Comparison of ENCODE assay signal across 9 mouse cellular contexts in genomic region chr8:80868801-80869323, GRCm38 (mm10). TPM values are rescaled to one million over a fixed set of nuclear protein-coding genes. Genes with fewer than 3 reads are reported as not detected.
DNase-seq lines count a peak whose midpoint lies in the region; ATAC-seq and TF ChIP-seq lines count a peak whose summit lies in the region.
"Had no signal": no experiment of that assay in that cellular context is flagged by ENCODE, and none has a peak within 500 bp of the region (broad histone marks: within the 10 kb centered on the region; RNA-seq: fewer than 3 reads in every experiment).

No protein-coding gene starts in this region.

- peak overlapping the region; percentile 92 for H3K9ac ChIP-seq in MEL (ENCODE audit: control insufficient read depth, low read depth, low read length, poor library complexity, severe bottlenecking)
- peak overlapping the region; percentile 73 for H3K9ac ChIP-seq in heart, embryonic 14.5 days (ENCODE audit: low read length)
- H3K9ac ChIP-seq in liver, postnatal 0 days (replicated peaks) = peak overlapping the region; percentile 48; the same call in 1 of the 2 replicates

- peak in 1 of 2 experiments; percentile 82; a peak in 2 of 4 replicates for TF ChIP-seq POLR2A in MEL (IDR thresholded peaks at IDR 0.05; ENCODE audit: control insufficient read depth in 1 of 2, insufficient read depth in 1 of 2, low read depth in 1 of 2, low read length in 2 of 2, poor library complexity in 1 of 2)
- no peak for TF ChIP-seq POLR2A in brain, embryonic 14.5 days (IDR thresholded peaks at IDR 0.05; ENCODE audit: borderline replicate concordance, extremely low read depth, insufficient read depth, insufficient read length, poor library complexity, severe bottlenecking)

- peak overlapping the region; percentile 92 for H3K27ac ChIP-seq in MEL (ENCODE audit: control insufficient read depth, low read depth, low read length)
- peak overlapping the region; percentile 87 to 91 for H3K27ac ChIP-seq in heart, embryonic 14.5 days (replicated peaks in 1 of 2; ENCODE audit: control insufficient read depth in 1 of 2, insufficient read depth in 1 of 2, low read depth in 2 of 2, low read length in 2 of 2)
- peak overlapping the region; percentile 52; the same call in 1 of the 2 replicates for H3K27ac ChIP-seq in liver, postnatal 0 days (ENCODE audit: low read depth)
- H3K27ac ChIP-seq: macrophage had no signal

- H3K36me3 ChIP-seq in MEL (ENCODE audit: control insufficient read depth in 1 of 2, insufficient read depth in 2 of 2, low read length in 2 of 2) = peaks cover 0 to 22% of the 10 kb centered on the region in 2 experiments; a peak in 2 of 4 replicates
- peaks cover 8% of the 10 kb centered on the region for H3K36me3 ChIP-seq in heart, embryonic 14.5 days (ENCODE audit: control insufficient read depth, insufficient read depth, low read length)
- no peaks in the 10 kb centered on the region for H3K36me3 ChIP-seq in liver, postnatal 0 days (replicated peaks; ENCODE audit: insufficient read depth, low read length)

- H3K4me2 ChIP-seq in heart, embryonic 14.5 days (ENCODE audit: low read length) = peak overlapping the region; percentile 67
- peak overlapping the region; percentile 64 for H3K4me2 ChIP-seq in liver, postnatal 0 days (ENCODE audit: low read depth, low read length)

- WGBS in heart, embryonic 14.5 days = 4% methylated on average over 11 of the region's 11 CpGs
- WGBS in liver, postnatal 0 days (ENCODE audit: insufficient replicate concordance) = 45% methylated on average over 11 of the region's 11 CpGs

- peak; percentile 87 to 91 for TF ChIP-seq EP300 in MEL (IDR thresholded peaks at IDR 0.05; ENCODE audit: low read depth in 1 of 2, low read length in 2 of 2)
- peak; percentile 85 for TF ChIP-seq EP300 in liver, postnatal 0 days (IDR thresholded peaks at IDR 0.05; ENCODE audit: low read depth)

- no peaks in the 10 kb centered on the region for H3K9me3 ChIP-seq in MEL (replicated peaks; ENCODE audit: insufficient read depth, low read length)
- no peaks in the 10 kb centered on the region for H3K9me3 ChIP-seq in heart, embryonic 14.5 days (ENCODE audit: control insufficient read depth, low read length)
- H3K9me3 ChIP-seq in liver, postnatal 0 days (ENCODE audit: low read length) = no peaks in the 10 kb centered on the region

- H3K27me3 ChIP-seq in MEL (ENCODE audit: control insufficient read depth in 1 of 2, insufficient read depth in 2 of 2, low read length in 2 of 2) = no peaks in the 10 kb centered on the region
- H3K27me3 ChIP-seq in heart, embryonic 14.5 days (ENCODE audit: control insufficient read depth, insufficient read depth, low read length) = no peaks in the 10 kb centered on the region
- H3K27me3 ChIP-seq in liver, postnatal 0 days (ENCODE audit: insufficient read depth, low read length) = no peaks in the 10 kb centered on the region

- peak overlapping the region; percentile 59 to 62 for H3K4me3 ChIP-seq in MEL (ENCODE audit: control insufficient read depth in 1 of 2, insufficient read depth in 1 of 2, low read depth in 2 of 2, low read length in 2 of 2)
- peak overlapping the region; percentile 34 to 36 for H3K4me3 ChIP-seq in heart, embryonic 14.5 days (ENCODE audit: control insufficient read depth in 1 of 2, insufficient read depth in 1 of 2, low read depth in 1 of 2, low read length in 2 of 2)
- H3K4me3 ChIP-seq in liver, postnatal 0 days (ENCODE audit: low read depth, low read length) = peak overlapping the region; percentile 42

- DNase-seq in MEL (ENCODE audit: low read depth, low spot score) = peak; percentile 90
- DNase-seq in brain, embryonic 14.5 days (ENCODE audit: low read depth) = peak; percentile 50
- DNase-seq in liver, postnatal 0 days = peak; percentile 51
- no peak for DNase-seq in left cerebral cortex, adult 11 months (ENCODE audit: low spot score)
- DNase-seq in gastrocnemius, postnatal 25 days = no peak
- no peak for DNase-seq in layer of hippocampus, adult 8-10 months (ENCODE audit: low spot score in 2 of 2)
- DNase-seq: thymus, adult 18-20 months had no signal

- H3K4me1 ChIP-seq in MEL (ENCODE audit: control insufficient read depth in 1 of 2, insufficient read depth in 2 of 2, low read length in 2 of 2) = peaks cover 3 to 31% of the 10 kb centered on the region in 2 experiments; a peak in 3 of 4 replicates
- peaks cover 50 to 79% of the 10 kb centered on the region in 2 experiments for H3K4me1 ChIP-seq in heart, embryonic 14.5 days (ENCODE audit: control insufficient read depth in 2 of 2, insufficient read depth in 2 of 2, low read length in 2 of 2)
- peaks cover 38% of the 10 kb centered on the region for H3K4me1 ChIP-seq in liver, postnatal 0 days (ENCODE audit: insufficient read depth)

- ATAC-seq in heart, embryonic 14.5 days (ENCODE audit: insufficient number of reproducible peaks, insufficient read depth, low FRiP score, low read depth) = peak; percentile 76; the same call in 1 of the 2 replicates
- peak; percentile 66 for ATAC-seq in liver, postnatal 0 days

- TF ChIP-seq CTCF in MEL (IDR thresholded peaks at IDR 0.05 in 2 of 3, conservative IDR thresholded peaks at IDR 0.05 in 1 of 3; ENCODE audit: control insufficient read depth in 1 of 3, insufficient read depth in 1 of 3, low read depth in 2 of 3, low read length in 3 of 3, poor library complexity in 1 of 3, severe bottlenecking in 1 of 3) = no peak
- TF ChIP-seq CTCF in brain, embryonic 14.5 days (IDR thresholded peaks at IDR 0.05; ENCODE audit: borderline replicate concordance, extremely low read depth, insufficient read depth, insufficient read length) = no peak
- TF ChIP-seq CTCF in liver, postnatal 0 days (IDR thresholded peaks at IDR 0.05; ENCODE audit: low read depth) = no peak

- no peak for TF ChIP-seq RAD21 in MEL (IDR thresholded peaks at IDR 0.05; ENCODE audit: low read depth, low read length)

- peaks cover 10% of the 10 kb centered on the region for H3K79me2 ChIP-seq in MEL (ENCODE audit: control insufficient read depth, insufficient read depth, low read length, poor library complexity)

TF ChIP-seq in MEL, 35 proteins besides CTCF, POLR2A, EP300 and RAD21 (continues in another document):
- TF ChIP-seq ELF1 (IDR thresholded peaks at IDR 0.05; ENCODE audit: low read depth, low read length) (no peak), MAZ (IDR thresholded peaks at IDR 0.05; ENCODE audit: low read depth, low read length) (no peak), KAT2A (conservative IDR thresholded peaks at IDR 0.05; ENCODE audit: low read depth, low read length) (no peak), POLR2AphosphoS2 (IDR thresholded peaks at IDR 0.05; ENCODE audit: low read length) (no peak; the same call in 1 of the 2 replicates), ZC3H11A (IDR thresholded peaks at IDR 0.05; ENCODE audit: low read depth, low read length) (no peak), TAL1 (IDR thresholded peaks at IDR 0.05; ENCODE audit: low read length) (peak; percentile 72), GABPA (IDR thresholded peaks at IDR 0.05; ENCODE audit: low read depth, low read length) (no peak), JUND (IDR thresholded peaks at IDR 0.05; ENCODE audit: low read depth, low read length) (no peak), HCFC1 (IDR thresholded peaks at IDR 0.05; ENCODE audit: low read depth, low read length) (peak; percentile 60), USF2 (IDR thresholded peaks at IDR 0.05; ENCODE audit: borderline replicate concordance in 1 of 2, insufficient read depth in 1 of 2, low read depth in 1 of 2, low read length in 2 of 2) (peak in 1 of 2 experiments; percentile 59; a peak in 2 of 4 replicates), MXI1 (IDR thresholded peaks at IDR 0.05; ENCODE audit: low read depth, low read length) (peak; percentile 77), GATA1 (IDR thresholded peaks at IDR 0.05; ENCODE audit: low read depth, low read length) (peak; percentile 97), SMC3 (IDR thresholded peaks at IDR 0.05; ENCODE audit: low read depth, low read length) (no peak), NRF1 (IDR thresholded peaks at IDR 0.05; ENCODE audit: insufficient read depth, low read depth, low read length, poor library complexity, severe bottlenecking) (no peak), MEF2A (IDR thresholded peaks at IDR 0.05; ENCODE audit: extremely low read depth, insufficient replicate concordance, low read depth, low read length, poor library complexity, severe bottlenecking) (no peak), ZNF384 (IDR thresholded peaks at IDR 0.05; ENCODE audit: low read depth, low read length) (no peak), TBP (IDR thresholded peaks at IDR 0.05; ENCODE audit: low read depth, low read length) (peak; percentile 79), ETS1 (IDR thresholded peaks at IDR 0.05; ENCODE audit: low read depth, low read length) (peak; percentile 89), MAFK (IDR thresholded peaks at IDR 0.05; ENCODE audit: borderline replicate concordance, low read depth, low read length) (no peak), POLR2AphosphoS5 (IDR thresholded peaks at IDR 0.05; ENCODE audit: borderline replicate concordance, low read depth, low read length) (no peak), TCF12 (IDR thresholded peaks at IDR 0.05; ENCODE audit: low read depth, low read length) (peak; percentile 94), CHD2 (IDR thresholded peaks at IDR 0.05; ENCODE audit: low read length) (no peak; the same call in 1 of the 2 replicates), MYC (IDR thresholded peaks at IDR 0.05; ENCODE audit: low read depth, low read length) (peak; percentile 87), NELFE (IDR thresholded peaks at IDR 0.05; ENCODE audit: low read depth, low read length) (no peak), UBTF (IDR thresholded peaks at IDR 0.05; ENCODE audit: borderline replicate concordance, insufficient read depth, low read depth, low read length) (no peak), USF1 (IDR thresholded peaks at IDR 0.05; ENCODE audit: low read depth, low read length) (peak; percentile 92), MYB (IDR thresholded peaks at IDR 0.05; ENCODE audit: low read depth, low read length) (0 out of 2 replicates have a peak, but pooled peaks have one; percentile 37), E2F4 (IDR thresholded peaks at IDR 0.05; ENCODE audit: borderline replicate concordance, low read depth, low read length) (0 out of 2 replicates have a peak, but pooled peaks have one; percentile 68), CHD1 (IDR thresholded peaks at IDR 0.05; ENCODE audit: low read depth, low read length) (no peak)

RNA-seq across cellular contexts. Expression of gene Gab1, which starts 11.5 kb away (rescaled TPM):
- total RNA-seq in MEL (2012; rRNA removed) = 3.8 and 4.0 TPM in 2 replicates
- 1 to 10 TPM in 1 of 2 experiments, not detected in 1; 8.1 TPM for polyA plus RNA-seq in MEL (2012; ENCODE audit: insufficient read depth in 1 of 2, insufficient read length in 2 of 2, low read depth in 1 of 2, low replicate concordance in 2 of 2, missing spikeins in 1 of 2)
- polyA plus RNA-seq in brain, embryonic 14.5 days (2012; rRNA removed) = 23.7 and 26.5 TPM in 2 replicates
- 44.4 and 47.6 TPM in 2 replicates for polyA plus RNA-seq in heart, embryonic 14.5 days (2014; fragmentation: Nextera tagmentation; extraction: Ambion mirVana)
- polyA plus RNA-seq in liver, postnatal 0 days (2015; fragmentation: Nextera tagmentation; extraction: Ambion mirVana) = 3.8 and 3.9 TPM in 2 replicates
- total RNA-seq in gastrocnemius, postnatal 25 days (2021) = 1 to 10 TPM; 9.4 to 9.8 TPM
- 10 to 100 TPM; 19.4 to 24.9 (median 22.3) TPM for total RNA-seq in layer of hippocampus, adult 8-10 months (2022)

Comparison
In these comparisons a context has a peak if more than half of its experiments do, and no peak if none do; other contexts are left out.
1. DNase-seq: peak in MEL (single experiment), brain, embryonic 14.5 days (single experiment) and liver, postnatal 0 days (single experiment); none in left cerebral cortex, adult 11 months (single experiment), gastrocnemius, postnatal 25 days (single experiment) and layer of hippocampus, adult 8-10 months (0 of 2).
2. Peak in every context shown above with its lines, with median percentiles within 50 percentile points of each other: H3K27ac ChIP-seq, H3K4me3 ChIP-seq and H3K9ac ChIP-seq.